Mouse (Mus musculus): ENCODE measurements at regions not wholly inside any gene's neighbourhood (a gene's known extent, or its start where the extent isn't known, plus 50 kb on each side); places are given as distances from the start of the nearest gene placed in this dataset.

GRCm38 (mm10) chr1:119301931-119302330, 120.1 kb downstream of the Inhbb start:
- 88% methylated on average over 7 of the region's 7 CpGs for whole genome bisulfite sequencing
- no peaks in the 10 kb centered on the region for H3K36me3 ChIP-seq
- no peak for DNase-seq (ENCODE audit: low spot score)
- H3K9me3 ChIP-seq (replicated peaks) = no peaks in the 10 kb centered on the region
- no peak overlapping the region for H3K27ac ChIP-seq (replicated peaks)
- H3K27me3 ChIP-seq (ENCODE audit: low read depth, poor library complexity, severe bottlenecking) = peaks cover 96% of the 10 kb centered on the region
- peaks cover 41% of the 10 kb centered on the region for H3K4me1 ChIP-seq
- H3K4me3 ChIP-seq = no peak overlapping the region

GRCm38 (mm10) chr1:119301258-119301657, 120.8 kb downstream of the Inhbb start:
- Histone ChIP-seq H3K27me3 (ENCODE audit: low read depth, poor library complexity, severe bottlenecking) (peaks cover 90% of the 10 kb centered on the region), H3K27ac (replicated peaks) (no peak overlapping the region), H3K4me3 (no peak overlapping the region), H3K4me1 (peaks cover 35% of the 10 kb centered on the region), H3K36me3 (no peaks in the 10 kb centered on the region), H3K9me3 (replicated peaks) (no peaks in the 10 kb centered on the region)
- WGBS = 85% methylated on average over 11 of the region's 11 CpGs
- no peak for DNase-seq (ENCODE audit: low spot score)

- H3K9me3 ChIP-seq (replicated peaks) = no peaks in the 10 kb centered on the region
- peaks cover 92% of the 10 kb centered on the region for H3K27me3 ChIP-seq (ENCODE audit: low read depth, poor library complexity, severe bottlenecking)
- peaks cover 23% of the 10 kb centered on the region for H3K4me1 ChIP-seq
- WGBS = 85% methylated on average over 12 of the region's 12 CpGs
- H3K36me3 ChIP-seq = no peaks in the 10 kb centered on the region
- no peak overlapping the region for H3K4me3 ChIP-seq
- H3K27ac ChIP-seq (replicated peaks) = no peak overlapping the region
- DNase-seq (ENCODE audit: low spot score) = no peak
Observed at GRCm38 (mm10) chr1:119299842-119300752, 122.0 kb downstream of the Inhbb start.

GRCm38 (mm10) chr1:119298696-119299230, 123.3 kb downstream of the Inhbb start:
- H3K36me3 ChIP-seq = no peaks in the 10 kb centered on the region
- 48% methylated on average over 6 of the region's 6 CpGs for WGBS
- no peak for DNase-seq (ENCODE audit: low spot score)
- H3K4me3 ChIP-seq = no peak overlapping the region
- H3K27me3 ChIP-seq (ENCODE audit: low read depth, poor library complexity, severe bottlenecking) = peaks cover 92% of the 10 kb centered on the region
- no peaks in the 10 kb centered on the region for H3K9me3 ChIP-seq (replicated peaks)
- H3K4me1 ChIP-seq = peaks cover 10% of the 10 kb centered on the region
- no peak overlapping the region for H3K27ac ChIP-seq (replicated peaks)

- Histone ChIP-seq H3K9me3 (replicated peaks) (no peaks in the 10 kb centered on the region), H3K36me3 (no peaks in the 10 kb centered on the region), H3K27me3 (ENCODE audit: low read depth, poor library complexity, severe bottlenecking) (peaks cover 84% of the 10 kb centered on the region), H3K27ac (replicated peaks) (no peak overlapping the region), H3K4me3 (no peak overlapping the region), H3K4me1 (0 out of 2 replicates have a peak, but pooled peaks cover 6% of the 10 kb centered on the region)
- WGBS = 90% methylated on average over 8 of the region's 8 CpGs
- no peak for DNase-seq (ENCODE audit: low spot score)
Observed at GRCm38 (mm10) chr1:119295121-119295520, 126.9 kb downstream of the Inhbb start.

GRCm38 (mm10) chr1:119293839-119294238, 128.2 kb downstream of the Inhbb start:
- WGBS = 89% methylated on average over 9 of the region's 9 CpGs
- no peaks in the 10 kb centered on the region for H3K9me3 ChIP-seq (replicated peaks)
- H3K4me3 ChIP-seq = no peak overlapping the region
- H3K4me1 ChIP-seq = 0 out of 2 replicates have a peak, but pooled peaks cover 2% of the 10 kb centered on the region
- no peak for DNase-seq (ENCODE audit: low spot score)
- peaks cover 84% of the 10 kb centered on the region for H3K27me3 ChIP-seq (ENCODE audit: low read depth, poor library complexity, severe bottlenecking)
- no peaks in the 10 kb centered on the region for H3K36me3 ChIP-seq
- H3K27ac ChIP-seq (replicated peaks) = no peak overlapping the region

GRCm38 (mm10) chr1:119292216-119292615, 129.8 kb downstream of the Inhbb start:
- no peak for DNase-seq (ENCODE audit: low spot score)
- Histone ChIP-seq H3K27ac (replicated peaks) (no peak overlapping the region), H3K36me3 (no peaks in the 10 kb centered on the region), H3K4me1 (no peaks in the 10 kb centered on the region), H3K4me3 (no peak overlapping the region), H3K27me3 (ENCODE audit: low read depth, poor library complexity, severe bottlenecking) (peaks cover 74% of the 10 kb centered on the region), H3K9me3 (replicated peaks) (no peaks in the 10 kb centered on the region)
- 76% methylated on average over 7 of the region's 7 CpGs for WGBS

- Histone ChIP-seq H3K9me3 (replicated peaks) (no peaks in the 10 kb centered on the region), H3K4me3 (no peak overlapping the region), H3K4me1 (no peaks in the 10 kb centered on the region), H3K27me3 (ENCODE audit: low read depth, poor library complexity, severe bottlenecking) (peaks cover 63% of the 10 kb centered on the region), H3K27ac (replicated peaks) (no peak overlapping the region), H3K36me3 (no peaks in the 10 kb centered on the region)
- WGBS = 80% methylated on average over 8 of the region's 9 CpGs
- no peak for DNase-seq (ENCODE audit: low spot score)
Observed at GRCm38 (mm10) chr1:119290165-119290916, 131.7 kb downstream of the Inhbb start.

- Histone ChIP-seq H3K4me3 (no peak overlapping the region), H3K9me3 (replicated peaks) (no peaks in the 10 kb centered on the region), H3K27ac (replicated peaks) (no peak overlapping the region), H3K27me3 (ENCODE audit: low read depth, poor library complexity, severe bottlenecking) (peaks cover 56% of the 10 kb centered on the region), H3K4me1 (no peaks in the 10 kb centered on the region), H3K36me3 (no peaks in the 10 kb centered on the region)
- no peak for DNase-seq (ENCODE audit: low spot score)
- WGBS = 85% methylated on average over 11 of the region's 11 CpGs
Observed at GRCm38 (mm10) chr1:119289516-119290164, 132.4 kb downstream of the Inhbb start.

GRCm38 (mm10) chr1:119282416-119282815, 139.6 kb downstream of the Inhbb start:
- H3K9me3 ChIP-seq (replicated peaks) = peaks cover 4% of the 10 kb centered on the region; the same call in 1 of the 2 replicates
- DNase-seq (ENCODE audit: low spot score) = no peak
- H3K4me1 ChIP-seq = no peaks in the 10 kb centered on the region
- H3K4me3 ChIP-seq = no peak overlapping the region
- H3K27ac ChIP-seq (replicated peaks) = no peak overlapping the region
- no peaks in the 10 kb centered on the region for H3K36me3 ChIP-seq
- WGBS = 84% methylated on average over 1 of the region's 1 CpGs
- H3K27me3 ChIP-seq (ENCODE audit: low read depth, poor library complexity, severe bottlenecking) = peaks cover 21% of the 10 kb centered on the region; the same call in 1 of the 2 replicates

GRCm38 (mm10) chr1:119279261-119279660, 142.8 kb downstream of the Inhbb start:
- Histone ChIP-seq H3K4me3 (no peak overlapping the region), H3K4me1 (no peaks in the 10 kb centered on the region), H3K27me3 (ENCODE audit: low read depth, poor library complexity, severe bottlenecking) (peaks cover 21% of the 10 kb centered on the region; the same call in 1 of the 2 replicates), H3K36me3 (no peaks in the 10 kb centered on the region), H3K27ac (replicated peaks) (no peak overlapping the region), H3K9me3 (replicated peaks) (peaks cover 4% of the 10 kb centered on the region; the same call in 1 of the 2 replicates)
- 88% methylated on average over 3 of the region's 3 CpGs for WGBS
- DNase-seq (ENCODE audit: low spot score) = no peak

GRCm38 (mm10) chr1:119278528-119279201, 143.4 kb downstream of the Inhbb start:
- peaks cover 4% of the 10 kb centered on the region; the same call in 1 of the 2 replicates for H3K9me3 ChIP-seq (replicated peaks)
- no peak overlapping the region for H3K27ac ChIP-seq (replicated peaks)
- no peaks in the 10 kb centered on the region for H3K36me3 ChIP-seq
- WGBS = 82% methylated on average over 8 of the region's 8 CpGs
- H3K27me3 ChIP-seq (ENCODE audit: low read depth, poor library complexity, severe bottlenecking) = peaks cover 23% of the 10 kb centered on the region; the same call in 1 of the 2 replicates
- no peak for DNase-seq (ENCODE audit: low spot score)
- H3K4me1 ChIP-seq = no peaks in the 10 kb centered on the region
- H3K4me3 ChIP-seq = no peak overlapping the region
